Mouse (Mus musculus) lung, postnatal 0 days (tissue): Measurements from ENCODE around the gene Cript. TPM values are rescaled to one million over a fixed set of nuclear protein-coding genes. Genes with fewer than 3 reads are reported as not detected.

Source experiments
- ATAC-seq: fragments of 200-750 bp; cut with Nextera tagmentation; 2 replicates; pipeline ENCODE4 v1.8.0; 2017; ENCODE audit warnings: moderate library complexity
- DNase-seq: peaks from one replicate; pipeline ENCODE4 v3.0.0-alpha.2; 2016; ENCODE audit warnings: low spot score
- H3K27ac ChIP-seq: fragments of 300-500 bp; sonication (generic); 2 replicates; pipeline ENCODE4 v1.5.1; 2014; ENCODE audit warnings: antibody characterized with exemption, mild to moderate bottlenecking, low read length, mixed read lengths
- H3K27me3 ChIP-seq: fragments of 300-500 bp; sonication (generic); replicated peaks from 2 replicates; pipeline ENCODE4 v1.6.1; 2014; ENCODE audit warnings: low read length, mixed read lengths; ENCODE audit not compliant: insufficient read depth
- H3K36me3 ChIP-seq: fragments of 300-500 bp; sonication (generic); 2 replicates; pipeline ENCODE4 v1.6.1; 2014; ENCODE audit warnings: low read length, mixed read lengths; ENCODE audit not compliant: insufficient read depth
- H3K4me1 ChIP-seq: fragments of 300-500 bp; sonication (generic); 2 replicates; pipeline ENCODE4 v1.6.1; 2014; ENCODE audit warnings: antibody characterized with exemption, low read depth, low read length, mixed read lengths; ENCODE audit not compliant: insufficient read depth
- H3K4me2 ChIP-seq: fragments of 300-500 bp; sonication (generic); replicated peaks from 2 replicates; pipeline ENCODE4 v1.6.1; 2014; ENCODE audit warnings: low read depth, mild to moderate bottlenecking, low read length, moderate library complexity, mixed read lengths
- H3K4me3 ChIP-seq: fragments of 300-500 bp; sonication (generic); 2 replicates; pipeline ENCODE4 v1.5.1; 2014; ENCODE audit warnings: low read depth, low read length
- H3K9ac ChIP-seq: fragments of 300-500 bp; sonication (generic); replicated peaks from 2 replicates; pipeline ENCODE4 v1.6.1; 2014; ENCODE audit warnings: low read depth, mild to moderate bottlenecking
- H3K9me3 ChIP-seq: fragments of 300-500 bp; sonication (generic); 2 replicates; pipeline ENCODE4 v1.6.1; 2016; ENCODE audit warnings: low read length, mixed read lengths
- CTCF ChIP-seq: IDR thresholded peaks from 2 replicates; pipeline ENCODE4 v1.5.1; 2016; ENCODE audit warnings: antibody characterized with exemption, mild to moderate bottlenecking
- EP300 ChIP-seq: IDR thresholded peaks from 2 replicates; pipeline ENCODE4 v1.6.1; 2016; ENCODE audit warnings: antibody characterized with exemption, mild to moderate bottlenecking, control low read depth
- whole genome bisulfite sequencing: fragments of 180-500 bp; shearing (Covaris S2); extraction: QIAGEN DNeasy Blood & Tissue Kit; methylation state at CpG from one replicate; pipeline ENCODE4 v1.1.7; 2014; 5-methylcytosine and 5-hydroxymethylcytosine counted together
- polyA plus RNA-seq: library from polyadenylated mRNA; unstranded; fragments of >200 nt; fragmentation: Nextera tagmentation; extraction: Ambion mirVana; gene quantifications from 2 replicates; pipeline ENCODE4 v1.2.1, GENCODE M21; 2015

The Cript gene
- polyA plus RNA-seq: 156 and 164 TPM in 2 replicates

GRCm38 (mm10) chr17:87025269-87025949 lies at the start of gene Cript, which contains the start of gene Pigf:
Gene Cript, plus strand, starts transcription at chr17:87025550.
Gene Pigf, minus strand, starts transcription at chr17:87025406.
- H3K4me3 ChIP-seq: peak within 1 kb of the TSS; percentile 70
- H3K4me1 ChIP-seq: no peaks in the 10 kb centered on the region
- H3K27me3 ChIP-seq: no peaks in the 10 kb centered on the region
- TF ChIP-seq EP300 (no peak), CTCF (peak; percentile 36)
- peak within 1 kb of the TSS; percentile 78 for H3K9ac ChIP-seq
- H3K36me3 ChIP-seq: no peaks in the 10 kb centered on the region
- peak; percentile 99 for DNase-seq
- no peaks in the 10 kb centered on the region for H3K9me3 ChIP-seq
- 1% methylated on average over 32 of the region's 43 CpGs for WGBS
- H3K4me2 ChIP-seq: peak within 1 kb of the TSS; percentile 94
- peak within 1 kb of the TSS; percentile 69; the same call in 1 of the 2 replicates for H3K27ac ChIP-seq
- ATAC-seq: peak; percentile 100

GRCm38 (mm10) chr17:86976387-86976786 lies 49.0 kb upstream of the Cript start:
- H3K27ac ChIP-seq: no peak overlapping the region
- no peak overlapping the region for H3K4me2 ChIP-seq
- H3K4me3 ChIP-seq: no peak overlapping the region
- no peaks in the 10 kb centered on the region for H3K4me1 ChIP-seq
- H3K36me3 ChIP-seq: no peaks in the 10 kb centered on the region
- DNase-seq (no peak), ATAC-seq (no peak)
- H3K27me3 ChIP-seq: no peaks in the 10 kb centered on the region
- TF ChIP-seq EP300: no peak
- TF ChIP-seq CTCF: no peak
- H3K9me3 ChIP-seq: no peaks in the 10 kb centered on the region
- no peak overlapping the region for H3K9ac ChIP-seq
- WGBS: 71% methylated on average over 10 of the region's 10 CpGs

- WGBS: 75% methylated on average over 6 of the region's 6 CpGs
- TF ChIP-seq CTCF (no peak), EP300 (no peak)
- Histone ChIP-seq H3K9me3 (no peaks in the 10 kb centered on the region), H3K4me1 (no peaks in the 10 kb centered on the region), H3K27ac (no peak overlapping the region), H3K4me3 (no peak overlapping the region), H3K4me2 (no peak overlapping the region), H3K9ac (no peak overlapping the region), H3K27me3 (no peaks in the 10 kb centered on the region), H3K36me3 (no peaks in the 10 kb centered on the region)
- DNase-seq: no peak
- ATAC-seq: no peak
Observed at GRCm38 (mm10) chr17:86978496-86978895, 46.9 kb upstream of the Cript start.

- H3K9me3 ChIP-seq: no peaks in the 10 kb centered on the region
- no peak overlapping the region for H3K27ac ChIP-seq
- TF ChIP-seq EP300: no peak
- TF ChIP-seq CTCF: no peak
- no peaks in the 10 kb centered on the region for H3K36me3 ChIP-seq
- H3K4me2 ChIP-seq: no peak overlapping the region
- DNase-seq (no peak), ATAC-seq (no peak)
- H3K9ac ChIP-seq: no peak overlapping the region
- WGBS: 100% methylated on average over 1 of the region's 1 CpGs
- H3K27me3 ChIP-seq: no peaks in the 10 kb centered on the region
- H3K4me3 ChIP-seq: no peak overlapping the region
- no peaks in the 10 kb centered on the region for H3K4me1 ChIP-seq
Observed at GRCm38 (mm10) chr17:86981205-86981604, 44.1 kb upstream of the Cript start.

- no peak for DNase-seq
- WGBS: 98% methylated on average over 2 of the region's 2 CpGs
- Histone ChIP-seq H3K36me3 (no peaks in the 10 kb centered on the region), H3K27me3 (no peaks in the 10 kb centered on the region), H3K4me3 (no peak overlapping the region), H3K9me3 (no peaks in the 10 kb centered on the region), H3K9ac (no peak overlapping the region), H3K4me2 (no peak overlapping the region), H3K4me1 (no peaks in the 10 kb centered on the region), H3K27ac (no peak overlapping the region)
- ATAC-seq: no peak
- TF ChIP-seq CTCF: no peak
- no peak for TF ChIP-seq EP300
Observed at GRCm38 (mm10) chr17:86981701-86982100, 43.6 kb upstream of the Cript start.

GRCm38 (mm10) chr17:86982497-86982896 lies 42.9 kb upstream of the Cript start:
- no peak for TF ChIP-seq EP300
- TF ChIP-seq CTCF: no peak
- ATAC-seq (no peak), DNase-seq (no peak)
- H3K4me1 ChIP-seq: no peaks in the 10 kb centered on the region
- H3K4me2 ChIP-seq: no peak overlapping the region
- no peak overlapping the region for H3K4me3 ChIP-seq
- WGBS: 63% methylated on average over 9 of the region's 9 CpGs
- H3K27me3 ChIP-seq: no peaks in the 10 kb centered on the region
- H3K36me3 ChIP-seq: no peaks in the 10 kb centered on the region
- no peaks in the 10 kb centered on the region for H3K9me3 ChIP-seq
- no peak overlapping the region for H3K27ac ChIP-seq
- no peak overlapping the region for H3K9ac ChIP-seq
